Mouse (Mus musculus): ENCODE measurements around the gene Mecom. TPM values are rescaled to one million over a fixed set of nuclear protein-coding genes. Genes with fewer than 3 reads are reported as not detected.
A peak's percentile ranks its signal among the peaks of the same experiment; 100 is the strongest.

Gene Mecom
- polyA plus RNA-seq, 1 experiment from 2014 or later: 17.6 TPM

DNA sequence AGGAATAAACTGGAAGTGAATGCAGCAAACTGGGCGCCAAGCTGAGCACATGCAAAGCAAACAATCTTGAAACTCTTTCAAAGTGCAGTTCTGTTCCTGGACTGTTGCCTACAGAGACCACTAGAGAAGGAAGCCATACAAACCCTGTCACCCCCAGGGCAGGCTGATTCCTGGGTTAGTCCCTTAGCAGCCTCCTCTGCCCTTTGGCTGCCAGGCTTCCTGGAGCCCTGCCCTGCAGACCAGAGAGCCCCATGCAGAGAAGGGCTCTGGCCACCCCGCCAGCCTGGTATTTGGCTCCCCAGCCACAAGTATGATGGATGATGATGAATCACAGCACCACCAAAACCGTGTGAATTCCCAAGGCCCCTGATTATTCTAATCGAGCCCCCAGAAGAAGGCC, 286.9 kb downstream of the Mecom start:
- DNase-seq (ENCODE audit: low spot score) (no peak), ATAC-seq (replicated peaks; ENCODE audit: low FRiP score, low TSS enrichment, low read depth) (no peak)
- H3K9ac ChIP-seq (ENCODE audit: low read length): no peak overlapping the region

DNA sequence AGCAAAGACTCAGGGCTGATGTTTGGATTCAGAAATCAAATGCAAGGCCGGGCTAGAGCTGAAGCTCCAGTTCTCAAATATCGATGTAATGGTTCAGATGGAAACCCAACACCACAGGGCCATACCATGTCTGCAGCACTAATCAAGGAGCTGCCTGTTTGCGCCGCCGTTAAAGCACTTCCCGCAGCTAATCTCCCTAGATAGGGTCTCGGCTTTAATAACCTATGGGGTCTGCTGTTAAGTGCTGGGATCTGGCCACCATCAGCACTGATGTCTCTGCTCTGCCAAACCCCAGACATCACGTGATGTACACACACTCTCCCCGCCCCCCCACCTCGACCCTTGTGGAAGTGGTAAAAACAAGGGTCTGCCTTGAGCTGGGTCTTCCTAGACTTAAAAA, 289.4 kb downstream of the Mecom start:
- 27% methylated on average over 10 of the region's 10 CpGs for WGBS
- H3K4me2 ChIP-seq (ENCODE audit: low read length): peak overlapping the region; percentile 20; the same call in 1 of the 2 replicates
- ATAC-seq (replicated peaks; ENCODE audit: low FRiP score, low TSS enrichment, low read depth) (no peak), DNase-seq (ENCODE audit: low spot score) (no peak)
- no peak overlapping the region for H3K27ac ChIP-seq (ENCODE audit: low read depth)
- no peaks in the 10 kb centered on the region for H3K4me1 ChIP-seq (replicated peaks; ENCODE audit: control insufficient read depth, insufficient read depth, low read length)
- H3K9me3 ChIP-seq (ENCODE audit: control insufficient read depth, low read length): no peaks in the 10 kb centered on the region
- no peak overlapping the region for H3K9ac ChIP-seq (ENCODE audit: low read length)
- no peaks in the 10 kb centered on the region for H3K36me3 ChIP-seq (ENCODE audit: control insufficient read depth, insufficient read depth, low read length)
- no peak overlapping the region for H3K4me3 ChIP-seq (ENCODE audit: low read depth, low read length)
- no peaks in the 10 kb centered on the region for H3K27me3 ChIP-seq (replicated peaks; ENCODE audit: control insufficient read depth, insufficient read depth, low read length)

More for the DNA sequence above, 286.9 kb downstream of the Mecom start:
- no peaks in the 10 kb centered on the region for H3K4me1 ChIP-seq (replicated peaks; ENCODE audit: control insufficient read depth, insufficient read depth, low read length)
- H3K27me3 ChIP-seq (replicated peaks; ENCODE audit: control insufficient read depth, insufficient read depth, low read length): no peaks in the 10 kb centered on the region
- no peak overlapping the region for H3K4me2 ChIP-seq (ENCODE audit: low read length)
- H3K4me3 ChIP-seq (ENCODE audit: low read depth, low read length): no peak overlapping the region
- no peaks in the 10 kb centered on the region for H3K9me3 ChIP-seq (ENCODE audit: control insufficient read depth, low read length)
- H3K27ac ChIP-seq (ENCODE audit: low read depth): no peak overlapping the region
- 43% methylated on average over 4 of the region's 4 CpGs for WGBS
- H3K36me3 ChIP-seq (ENCODE audit: control insufficient read depth, insufficient read depth, low read length): no peaks in the 10 kb centered on the region

DNA sequence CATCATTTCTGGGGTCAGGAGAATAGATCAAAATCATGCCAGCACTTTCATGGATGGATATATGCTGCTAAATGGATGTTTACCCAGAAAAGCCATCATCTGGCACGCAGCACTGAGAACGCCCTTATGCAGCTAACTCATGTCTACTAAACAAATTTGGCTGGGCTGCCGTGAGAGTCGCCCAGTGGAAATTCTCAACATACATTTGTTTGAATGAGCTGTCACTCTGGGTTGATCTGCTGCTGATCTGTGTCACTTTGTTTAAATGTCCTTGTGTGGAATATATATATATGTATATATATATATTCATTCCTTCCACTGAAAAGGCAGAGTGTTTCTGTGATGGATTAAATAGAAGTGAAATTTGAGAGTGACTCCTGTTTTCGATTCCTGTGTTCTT, 290.0 kb downstream of the Mecom start:
- 42% methylated on average over 5 of the region's 5 CpGs for WGBS
- no peak overlapping the region for H3K4me3 ChIP-seq (ENCODE audit: low read depth, low read length)
- H3K9ac ChIP-seq (ENCODE audit: low read length): no peak overlapping the region
- H3K27ac ChIP-seq (ENCODE audit: low read depth): no peak overlapping the region
- no peaks in the 10 kb centered on the region for H3K4me1 ChIP-seq (replicated peaks; ENCODE audit: control insufficient read depth, insufficient read depth, low read length)
- no peak overlapping the region for H3K4me2 ChIP-seq (ENCODE audit: low read length)
- no peak for DNase-seq (ENCODE audit: low spot score)
- no peaks in the 10 kb centered on the region for H3K27me3 ChIP-seq (replicated peaks; ENCODE audit: control insufficient read depth, insufficient read depth, low read length)
- no peaks in the 10 kb centered on the region for H3K36me3 ChIP-seq (ENCODE audit: control insufficient read depth, insufficient read depth, low read length)
- H3K9me3 ChIP-seq (ENCODE audit: control insufficient read depth, low read length): no peaks in the 10 kb centered on the region
- no peak for ATAC-seq (replicated peaks; ENCODE audit: low FRiP score, low TSS enrichment, low read depth)

DNA sequence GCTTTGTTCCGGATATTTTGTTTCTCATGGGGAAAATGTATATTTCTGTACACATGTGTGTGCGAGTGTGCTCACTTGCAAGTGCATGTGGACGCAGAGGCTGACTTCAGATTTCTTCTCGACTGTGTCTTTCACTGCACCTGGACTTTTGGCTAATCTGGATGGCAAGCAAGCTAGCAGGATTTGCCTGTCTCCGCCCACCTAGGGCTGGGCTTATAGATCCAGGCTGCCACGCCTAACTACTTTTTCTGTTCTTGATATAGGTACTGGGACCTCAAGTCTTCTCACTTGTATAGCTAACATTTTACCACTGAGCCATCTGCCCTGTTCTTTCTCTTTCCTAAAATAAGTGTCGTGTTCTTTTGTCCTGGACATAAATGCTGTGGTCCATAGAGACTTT, 290.9 kb downstream of the Mecom start:
- Histone ChIP-seq H3K4me3 (ENCODE audit: low read depth, low read length) (no peak overlapping the region), H3K9me3 (ENCODE audit: control insufficient read depth, low read length) (no peaks in the 10 kb centered on the region), H3K27ac (ENCODE audit: low read depth) (no peak overlapping the region), H3K4me1 (replicated peaks; ENCODE audit: control insufficient read depth, insufficient read depth, low read length) (no peaks in the 10 kb centered on the region), H3K27me3 (replicated peaks; ENCODE audit: control insufficient read depth, insufficient read depth, low read length) (no peaks in the 10 kb centered on the region), H3K9ac (ENCODE audit: low read length) (no peak overlapping the region), H3K4me2 (ENCODE audit: low read length) (no peak overlapping the region), H3K36me3 (ENCODE audit: control insufficient read depth, insufficient read depth, low read length) (no peaks in the 10 kb centered on the region)
- no peak for DNase-seq (ENCODE audit: low spot score)
- WGBS: 82% methylated on average over 7 of the region's 7 CpGs
- no peak for ATAC-seq (replicated peaks; ENCODE audit: low FRiP score, low TSS enrichment, low read depth)

DNA sequence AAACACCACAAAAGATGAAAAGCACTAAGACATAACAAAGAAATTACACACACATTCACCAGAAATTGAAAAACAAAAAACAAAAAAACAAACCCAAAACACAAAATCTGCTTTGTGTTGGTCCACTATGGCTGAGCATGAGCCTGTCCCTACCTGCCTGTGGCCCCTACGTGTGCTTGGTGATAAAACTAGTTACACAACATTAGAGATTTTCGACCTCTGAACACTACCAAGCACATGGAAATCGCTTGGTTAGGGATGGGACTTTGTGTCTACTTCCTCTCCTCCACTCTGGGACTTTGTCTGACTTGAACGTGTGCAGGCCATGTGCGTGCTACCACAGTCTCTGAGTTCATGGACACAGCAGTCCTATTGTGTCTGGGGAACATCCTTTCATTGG, 292.0 kb downstream of the Mecom start:
- no peaks in the 10 kb centered on the region for H3K36me3 ChIP-seq (ENCODE audit: control insufficient read depth, insufficient read depth, low read length)
- ATAC-seq (replicated peaks; ENCODE audit: low FRiP score, low TSS enrichment, low read depth): no peak
- 86% methylated on average over 5 of the region's 5 CpGs for WGBS

DNA sequence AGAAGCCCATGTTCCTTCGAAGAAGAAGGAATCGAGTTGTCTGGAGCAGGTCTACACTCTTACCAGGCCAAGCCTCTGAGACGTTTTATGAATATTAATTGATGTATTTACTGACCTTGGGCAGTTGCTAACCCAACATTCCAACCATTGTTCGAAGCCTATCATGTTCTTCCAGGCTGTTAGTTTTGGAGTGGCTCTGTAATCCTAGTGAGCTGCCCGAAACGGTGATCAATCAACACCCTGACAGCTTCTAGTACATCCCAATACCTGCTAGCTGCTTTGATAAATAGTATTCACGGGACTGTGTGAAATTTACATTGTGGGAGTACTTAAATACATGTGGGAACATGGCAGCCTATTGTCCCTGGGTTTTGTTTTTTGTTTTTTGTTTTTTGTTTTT, 293.4 kb downstream of the Mecom start:
- H3K4me1 ChIP-seq (replicated peaks; ENCODE audit: control insufficient read depth, insufficient read depth, low read length): no peaks in the 10 kb centered on the region
- no peaks in the 10 kb centered on the region for H3K27me3 ChIP-seq (replicated peaks; ENCODE audit: control insufficient read depth, insufficient read depth, low read length)
- ATAC-seq (replicated peaks; ENCODE audit: low FRiP score, low TSS enrichment, low read depth) (no peak), DNase-seq (ENCODE audit: low spot score) (no peak)
- no peak overlapping the region for H3K4me2 ChIP-seq (ENCODE audit: low read length)
- no peak overlapping the region for H3K4me3 ChIP-seq (ENCODE audit: low read depth, low read length)
- H3K9me3 ChIP-seq (ENCODE audit: control insufficient read depth, low read length): no peaks in the 10 kb centered on the region
- H3K9ac ChIP-seq (ENCODE audit: low read length): no peak overlapping the region
- 44% methylated on average over 7 of the region's 7 CpGs for WGBS
- no peaks in the 10 kb centered on the region for H3K36me3 ChIP-seq (ENCODE audit: control insufficient read depth, insufficient read depth, low read length)
- no peak overlapping the region for H3K27ac ChIP-seq (ENCODE audit: low read depth)

More for the DNA sequence above, 292.0 kb downstream of the Mecom start:
- no peaks in the 10 kb centered on the region for H3K27me3 ChIP-seq (replicated peaks; ENCODE audit: control insufficient read depth, insufficient read depth, low read length)
- no peak overlapping the region for H3K4me3 ChIP-seq (ENCODE audit: low read depth, low read length)
- no peak overlapping the region for H3K9ac ChIP-seq (ENCODE audit: low read length)
- no peaks in the 10 kb centered on the region for H3K4me1 ChIP-seq (replicated peaks; ENCODE audit: control insufficient read depth, insufficient read depth, low read length)
- no peak for DNase-seq (ENCODE audit: low spot score)
- H3K4me2 ChIP-seq (ENCODE audit: low read length): no peak overlapping the region
- no peak overlapping the region for H3K27ac ChIP-seq (ENCODE audit: low read depth)
- no peaks in the 10 kb centered on the region for H3K9me3 ChIP-seq (ENCODE audit: control insufficient read depth, low read length)

DNA sequence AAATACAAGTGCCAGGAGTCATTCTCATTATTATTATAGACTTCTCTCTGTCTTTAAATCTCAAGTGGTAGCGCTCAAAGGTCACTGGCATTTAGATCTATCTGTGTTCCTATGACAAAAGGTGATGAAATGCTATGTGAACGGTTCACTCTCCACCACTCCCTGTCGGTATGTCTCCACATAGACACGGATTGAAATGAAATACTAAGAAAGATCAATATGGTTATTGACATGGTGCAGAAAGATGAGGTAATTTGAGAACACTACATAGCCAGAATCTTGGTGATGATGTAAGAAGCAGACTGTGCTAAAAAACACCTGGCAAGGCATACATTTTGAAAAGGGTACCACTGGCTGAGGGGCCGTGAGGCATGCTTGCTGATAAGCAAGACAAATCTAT, 294.1 kb downstream of the Mecom start:
- Histone ChIP-seq H3K27ac (ENCODE audit: low read depth) (no peak overlapping the region), H3K9me3 (ENCODE audit: control insufficient read depth, low read length) (no peaks in the 10 kb centered on the region), H3K4me3 (ENCODE audit: low read depth, low read length) (no peak overlapping the region), H3K9ac (ENCODE audit: low read length) (no peak overlapping the region), H3K36me3 (ENCODE audit: control insufficient read depth, insufficient read depth, low read length) (no peaks in the 10 kb centered on the region), H3K4me1 (replicated peaks; ENCODE audit: control insufficient read depth, insufficient read depth, low read length) (0 out of 2 replicates have a peak, but pooled peaks cover 3% of the 10 kb centered on the region), H3K27me3 (replicated peaks; ENCODE audit: control insufficient read depth, insufficient read depth, low read length) (no peaks in the 10 kb centered on the region), H3K4me2 (ENCODE audit: low read length) (no peak overlapping the region)
- DNase-seq (ENCODE audit: low spot score) (no peak), ATAC-seq (replicated peaks; ENCODE audit: low FRiP score, low TSS enrichment, low read depth) (no peak)
- WGBS: 84% methylated on average over 5 of the region's 5 CpGs

DNA sequence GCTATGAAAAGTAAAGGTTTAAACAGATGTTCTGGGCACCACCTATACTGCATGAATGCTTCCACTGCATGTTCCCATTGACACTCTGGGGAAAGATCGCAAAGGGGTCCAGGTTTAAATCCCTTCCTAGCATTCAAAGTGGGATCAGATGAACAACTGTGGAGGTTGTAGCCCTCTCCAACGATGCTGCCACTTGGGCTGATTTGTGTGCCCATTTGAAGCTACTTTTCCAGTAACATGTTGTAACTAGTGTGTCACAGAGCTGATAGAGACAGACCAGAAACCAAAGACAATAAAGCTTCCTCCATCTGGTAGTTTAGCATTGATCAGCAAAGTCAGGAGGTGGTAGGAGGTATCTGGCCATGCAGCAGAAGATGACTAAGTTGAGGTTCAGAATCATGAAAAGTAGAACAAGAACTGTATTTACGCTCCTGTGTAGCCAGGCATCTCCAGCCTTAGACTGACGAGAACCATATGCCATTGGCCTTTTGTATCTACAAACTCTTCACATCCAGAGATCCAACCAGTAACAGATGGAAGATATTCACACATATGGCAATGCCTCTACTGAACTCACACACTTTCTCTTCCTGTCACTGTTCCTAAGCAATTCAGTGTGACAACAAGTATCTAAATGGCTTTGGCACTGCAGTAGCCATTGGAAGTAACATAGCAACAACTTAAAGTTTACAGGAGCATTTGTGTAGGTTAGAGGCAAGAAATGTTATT, 299.0 kb downstream of the Mecom start:
- Histone ChIP-seq H3K27ac (ENCODE audit: low read depth) (no peak overlapping the region), H3K4me1 (replicated peaks; ENCODE audit: control insufficient read depth, insufficient read depth, low read length) (0 out of 2 replicates have a peak, but pooled peaks cover 8% of the 10 kb centered on the region), H3K36me3 (ENCODE audit: control insufficient read depth, insufficient read depth, low read length) (no peaks in the 10 kb centered on the region), H3K9ac (ENCODE audit: low read length) (no peak overlapping the region), H3K4me3 (ENCODE audit: low read depth, low read length) (no peak overlapping the region), H3K4me2 (ENCODE audit: low read length) (no peak overlapping the region), H3K9me3 (ENCODE audit: control insufficient read depth, low read length) (no peaks in the 10 kb centered on the region), H3K27me3 (replicated peaks; ENCODE audit: control insufficient read depth, insufficient read depth, low read length) (peaks cover 5% of the 10 kb centered on the region; the same call in 1 of the 2 replicates)
- no peak for ATAC-seq (replicated peaks; ENCODE audit: low FRiP score, low TSS enrichment, low read depth)
- WGBS: 63% methylated on average over 4 of the region's 4 CpGs
- DNase-seq (ENCODE audit: low spot score): no peak

DNA sequence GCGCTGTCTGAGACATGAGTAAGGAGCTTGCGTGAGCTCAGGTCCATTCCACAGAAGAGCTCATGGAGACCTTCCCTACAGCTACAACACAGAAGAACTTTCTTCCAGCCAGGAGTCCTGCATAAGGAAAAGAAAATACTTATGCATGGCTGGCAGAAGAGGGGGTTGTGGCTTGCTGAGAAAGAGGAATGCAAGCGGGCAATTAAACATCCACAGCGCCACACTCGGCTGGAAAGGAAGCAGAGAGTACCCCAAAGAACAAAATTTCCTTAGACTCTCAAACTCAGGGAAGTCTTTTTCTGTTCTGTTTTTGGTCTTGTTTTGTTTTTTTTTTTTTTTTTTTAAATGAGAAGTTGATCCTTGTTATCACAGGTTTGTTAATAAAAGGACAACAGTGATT, 300.6 kb downstream of the Mecom start:
- Histone ChIP-seq H3K36me3 (ENCODE audit: control insufficient read depth, insufficient read depth, low read length) (no peaks in the 10 kb centered on the region), H3K4me2 (ENCODE audit: low read length) (no peak overlapping the region), H3K27me3 (replicated peaks; ENCODE audit: control insufficient read depth, insufficient read depth, low read length) (peaks cover 5% of the 10 kb centered on the region; the same call in 1 of the 2 replicates), H3K9ac (ENCODE audit: low read length) (no peak overlapping the region), H3K4me3 (ENCODE audit: low read depth, low read length) (no peak overlapping the region), H3K27ac (ENCODE audit: low read depth) (no peak overlapping the region), H3K4me1 (replicated peaks; ENCODE audit: control insufficient read depth, insufficient read depth, low read length) (0 out of 2 replicates have a peak, but pooled peaks cover 8% of the 10 kb centered on the region), H3K9me3 (ENCODE audit: control insufficient read depth, low read length) (no peaks in the 10 kb centered on the region)
- DNase-seq (ENCODE audit: low spot score): no peak
- 65% methylated on average over 5 of the region's 5 CpGs for WGBS
- no peak for ATAC-seq (replicated peaks; ENCODE audit: low FRiP score, low TSS enrichment, low read depth)

All from intestine, embryonic 14.5 days (tissue).